Mouse (Mus musculus) spleen, adult 2 months (tissue): ENCODE measurements around the gene Gm49395.

Source experiments
- CTCF ChIP-seq: fragments of 200-500 bp; IDR thresholded peaks from 2 replicates; pipeline ENCODE4 v1.5.1; 2011; ENCODE audit warnings: mild to moderate bottlenecking, inconsistent platforms; ENCODE audit not compliant: insufficient read depth, insufficient read length, insufficient replicate concordance; ENCODE audit errors: extremely low read depth
- POLR2A ChIP-seq: fragments of 200-500 bp; IDR thresholded peaks from 2 replicates; pipeline ENCODE4 v1.6.1; 2011; ENCODE audit warnings: low read depth, low read length, inconsistent platforms

DNA sequence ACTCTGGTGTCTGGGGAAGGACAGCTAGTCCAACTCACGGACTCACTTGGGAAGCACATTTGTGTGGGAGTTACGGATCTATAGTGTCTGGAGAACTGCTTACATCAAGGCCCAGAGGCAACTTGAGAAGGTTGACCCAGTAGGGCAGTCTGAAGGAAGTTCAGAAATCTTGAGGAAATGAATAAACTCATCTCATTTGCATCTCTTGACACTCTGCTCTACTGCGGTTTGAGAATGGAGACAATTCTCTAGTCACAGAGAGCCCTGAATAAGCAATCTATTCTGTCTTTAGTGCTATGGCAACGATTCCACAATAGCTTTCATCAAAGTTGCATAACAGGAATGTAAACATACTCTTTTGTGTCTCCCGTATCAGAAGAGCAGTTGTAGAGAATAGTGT lies 4.8 kb downstream of the Gm49395 start:
- TF ChIP-seq CTCF (no peak), POLR2A (no peak)
